In genomic region chr13:29361842-29362241, GRCm38 (mm10) we compare ENCODE assay signal across 31 mouse cellular contexts.
DNase-seq lines count a peak whose midpoint lies in the region; ATAC-seq and TF ChIP-seq lines count a peak whose summit lies in the region.
"Had no signal": no experiment of that assay in that cellular context is flagged by ENCODE, and none has a peak within 500 bp of the region (broad histone marks: within the 10 kb centered on the region; RNA-seq: fewer than 3 reads in every experiment).

No protein-coding gene starts in this region.

- H3K9ac ChIP-seq in hindbrain, embryonic 16.5 days (ENCODE audit: low read depth, low read length), result no peak overlapping the region
- no peak overlapping the region for H3K9ac ChIP-seq in lung, postnatal 0 days (replicated peaks; ENCODE audit: low read depth)
- H3K9ac ChIP-seq: forebrain, embryonic 12.5 days; forebrain, postnatal 0 days; heart, embryonic 15.5 days; hindbrain, embryonic 12.5 days; liver, embryonic 13.5 days; neural tube, embryonic 15.5 days; stomach, embryonic 15.5 days had no signal

- no peak for ATAC-seq in hindbrain, embryonic 16.5 days
- ATAC-seq in megakaryocyte-erythroid progenitor cell, adult 5-6 weeks (replicated peaks; ENCODE audit: low FRiP score, low TSS enrichment, poor library complexity, severe bottlenecking), result peak; percentile 55
- no peak for ATAC-seq in lung, postnatal 0 days
- ATAC-seq: forebrain, postnatal 0 days; intestine, embryonic 16.5 days had no signal

- no peak for DNase-seq in hindbrain, embryonic 10.5 days (ENCODE audit: low spot score)
- peak; percentile 31 for DNase-seq in testis, postnatal 14 days (ENCODE audit: low spot score)
- no peak for DNase-seq in testis, postnatal 10 days (ENCODE audit: low spot score)
- DNase-seq in adrenal gland, postnatal 14 days, result peak; percentile 71
- no peak for DNase-seq in lung, postnatal 36 days
- DNase-seq in lung, postnatal 0 days (ENCODE audit: low spot score), result no peak
- DNase-seq: cerebellum, adult 18-20 months; cerebellum, postnatal 10 days; forebrain, postnatal 0 days; gastrocnemius, postnatal 14 days; kidney, adult 9 months; kidney, postnatal 10 days; layer of hippocampus, postnatal 36 days; left cerebral cortex, postnatal 4 days; liver, embryonic 13.5 days; lung, adult 2 months; lung, postnatal 14 days; midbrain, embryonic 14.5 days; right cerebral cortex, postnatal 14 days; thymus, adult 18-20 months; thymus, postnatal 36 days had no signal

- H3K27ac ChIP-seq in hindbrain, embryonic 10.5 days, result peak overlapping the region; percentile 12; the same call in 1 of the 2 replicates
- no peak overlapping the region for H3K27ac ChIP-seq in hindbrain, embryonic 16.5 days (ENCODE audit: low read depth, low read length)
- H3K27ac ChIP-seq in lung, postnatal 0 days (ENCODE audit: low read length), result no peak overlapping the region
- H3K27ac ChIP-seq: forebrain, embryonic 12.5 days; heart, embryonic 10.5 days; heart, embryonic 15.5 days; hindbrain, embryonic 12.5 days; liver, embryonic 13.5 days; neural tube, embryonic 15.5 days; stomach, embryonic 15.5 days had no signal

- H3K4me1 ChIP-seq in hindbrain, embryonic 10.5 days (replicated peaks), result peaks cover 31% of the 10 kb centered on the region
- H3K4me1 ChIP-seq in hindbrain, embryonic 16.5 days (ENCODE audit: control insufficient read depth, insufficient read depth, low read depth, low read length), result peaks cover 8% of the 10 kb centered on the region
- H3K4me1 ChIP-seq in lung, postnatal 0 days (ENCODE audit: insufficient read depth, low read depth, low read length), result no peaks in the 10 kb centered on the region
- H3K4me1 ChIP-seq: stomach, embryonic 15.5 days had no signal

- no peak overlapping the region for H3K4me2 ChIP-seq in hindbrain, embryonic 16.5 days (ENCODE audit: low read length)
- no peak overlapping the region for H3K4me2 ChIP-seq in lung, postnatal 0 days (replicated peaks; ENCODE audit: low read depth, low read length)
- H3K4me2 ChIP-seq: forebrain, embryonic 12.5 days; heart, embryonic 15.5 days; hindbrain, embryonic 12.5 days; liver, embryonic 13.5 days; neural tube, embryonic 15.5 days; stomach, embryonic 15.5 days had no signal

- no peaks in the 10 kb centered on the region for H3K27me3 ChIP-seq in hindbrain, embryonic 10.5 days (ENCODE audit: insufficient read depth, poor library complexity, severe bottlenecking)
- no peaks in the 10 kb centered on the region for H3K27me3 ChIP-seq in hindbrain, embryonic 16.5 days (replicated peaks; ENCODE audit: control insufficient read depth, insufficient read depth, low read length)
- no peaks in the 10 kb centered on the region for H3K27me3 ChIP-seq in lung, postnatal 0 days (replicated peaks; ENCODE audit: insufficient read depth, low read length)
- H3K27me3 ChIP-seq: forebrain, embryonic 12.5 days; heart, embryonic 15.5 days; hindbrain, embryonic 12.5 days; liver, embryonic 13.5 days; neural tube, embryonic 15.5 days; stomach, embryonic 15.5 days had no signal

- no peaks in the 10 kb centered on the region for H3K9me3 ChIP-seq in hindbrain, embryonic 10.5 days
- H3K9me3 ChIP-seq in hindbrain, embryonic 16.5 days (ENCODE audit: control insufficient read depth, low read length), result no peaks in the 10 kb centered on the region; the same call in 1 of the 2 replicates
- H3K9me3 ChIP-seq in lung, postnatal 0 days (ENCODE audit: low read length), result no peaks in the 10 kb centered on the region
- H3K9me3 ChIP-seq: heart, embryonic 10.5 days; heart, embryonic 15.5 days; hindbrain, embryonic 12.5 days; liver, embryonic 13.5 days; neural tube, embryonic 15.5 days; stomach, embryonic 15.5 days had no signal

- TF ChIP-seq CTCF in lung, postnatal 0 days (IDR thresholded peaks at IDR 0.05), result no peak

- WGBS in hindbrain, embryonic 10.5 days, result 82% methylated on average over 4 of the region's 4 CpGs
- WGBS in hindbrain, embryonic 16.5 days, result 90% methylated on average over 4 of the region's 4 CpGs
- WGBS in lung, postnatal 0 days, result 73% methylated on average over 4 of the region's 4 CpGs

- H3K4me3 ChIP-seq in hindbrain, embryonic 10.5 days, result no peak overlapping the region
- no peak overlapping the region for H3K4me3 ChIP-seq in hindbrain, embryonic 16.5 days (ENCODE audit: low read length)
- H3K4me3 ChIP-seq in lung, postnatal 0 days (ENCODE audit: low read depth, low read length), result no peak overlapping the region
- H3K4me3 ChIP-seq: erythroblast, embryonic 14.5 days; forebrain, embryonic 12.5 days; heart, embryonic 10.5 days; heart, embryonic 15.5 days; hindbrain, embryonic 12.5 days; liver, embryonic 13.5 days; neural tube, embryonic 15.5 days; stomach, embryonic 15.5 days had no signal

- TF ChIP-seq EP300 in lung, postnatal 0 days (IDR thresholded peaks at IDR 0.05), result no peak

- no peaks in the 10 kb centered on the region for H3K36me3 ChIP-seq in hindbrain, embryonic 10.5 days
- H3K36me3 ChIP-seq in hindbrain, embryonic 16.5 days (ENCODE audit: control insufficient read depth, insufficient read depth, low read length), result no peaks in the 10 kb centered on the region
- H3K36me3 ChIP-seq in lung, postnatal 0 days (ENCODE audit: insufficient read depth, low read length), result no peaks in the 10 kb centered on the region
- H3K36me3 ChIP-seq: forebrain, embryonic 12.5 days; heart, embryonic 10.5 days; heart, embryonic 15.5 days; hindbrain, embryonic 12.5 days; liver, embryonic 13.5 days; neural tube, embryonic 15.5 days; stomach, embryonic 15.5 days had no signal

Comparison
In these comparisons a context has a peak if more than half of its experiments do, and no peak if none do; other contexts are left out.
1. DNase-seq: peak in testis, postnatal 14 days (single experiment) and adrenal gland, postnatal 14 days (single experiment); none in hindbrain, embryonic 10.5 days (single experiment), testis, postnatal 10 days (single experiment), lung, postnatal 36 days (single experiment) and lung, postnatal 0 days (single experiment).